Mouse (Mus musculus) macrophage (primary cell): ENCODE measurements around the gene Mcm5. TPM values are rescaled to one million over a fixed set of nuclear protein-coding genes. Genes with fewer than 3 reads are reported as not detected.

Source experiments
- H3K27ac ChIP-seq: fragments of 350-480 bp; formaldehyde crosslinking; 2 replicates; pipeline ENCODE4 v1.9.0; 2021
- H3K36me3 ChIP-seq: fragments of 350-480 bp; formaldehyde crosslinking; 2 replicates; pipeline ENCODE4 v1.9.0; 2021; ENCODE audit errors: inconsistent target
- H3K4me3 ChIP-seq: fragments of 350-480 bp; formaldehyde crosslinking; 2 replicates; pipeline ENCODE4 v1.9.0; 2021; ENCODE audit errors: inconsistent target
- H3K79me2 ChIP-seq: fragments of 350-480 bp; formaldehyde crosslinking; 2 replicates; pipeline ENCODE4 v1.9.0; 2021; ENCODE audit errors: inconsistent target
- WGBS: methylation state at CpG from one replicate; pipeline ENCODE4 v1.1.7; 2026; ENCODE audit warnings: inconsistent platforms; ENCODE audit not compliant: missing documents; 5-methylcytosine and 5-hydroxymethylcytosine counted together
- polyA plus RNA-seq: library from polyadenylated mRNA; stranded (reverse); fragments of 250-400 nt; gene quantifications from 3 replicates; pipeline ENCODE4 v1.2.4, GENCODE M21; 2018; ENCODE audit warnings: inconsistent platforms

Gene Mcm5
- polyA plus RNA-seq, 1 experiment from 2014 or later: 25.7 TPM

DNA sequence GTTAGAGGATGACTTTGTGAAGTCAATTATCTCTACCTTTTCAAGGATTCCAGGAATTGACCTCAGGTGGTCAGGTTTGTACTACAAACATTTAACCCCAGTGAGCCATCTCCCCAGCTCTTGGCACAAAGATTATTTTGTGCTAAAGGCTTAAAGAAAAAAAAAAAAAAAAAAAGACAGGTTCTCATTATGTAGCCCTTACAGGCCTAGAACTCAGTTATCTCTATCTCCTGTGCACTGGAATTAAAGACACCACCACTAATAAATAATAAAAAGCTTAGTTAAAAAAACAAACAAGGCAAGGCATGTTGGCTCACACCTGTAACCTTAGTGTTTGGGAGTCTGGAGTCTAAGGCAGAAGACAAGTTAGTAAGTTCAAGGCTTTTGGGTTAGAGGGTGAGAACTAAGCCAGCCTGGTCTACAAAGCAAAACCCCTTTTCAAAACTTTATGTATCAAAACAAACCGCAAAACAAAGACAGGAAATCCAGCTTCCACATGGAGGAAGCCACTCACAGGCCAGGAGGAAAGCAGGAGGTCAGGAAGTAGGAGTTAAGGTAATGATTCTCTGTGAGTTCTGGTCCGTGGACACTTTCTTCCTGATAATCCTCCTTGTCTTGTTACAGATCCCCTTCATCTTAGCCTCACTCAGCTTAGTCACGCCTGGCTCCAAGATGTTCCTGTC lies 24.8 kb upstream of the Mcm5 start:
- Histone ChIP-seq H3K79me2 (no peaks in the 10 kb centered on the region), H3K4me3 (no peak overlapping the region), H3K27ac (peak overlapping the region; percentile 90), H3K36me3 (no peaks in the 10 kb centered on the region)
- WGBS: 18% methylated on average over 3 of the region's 3 CpGs

DNA sequence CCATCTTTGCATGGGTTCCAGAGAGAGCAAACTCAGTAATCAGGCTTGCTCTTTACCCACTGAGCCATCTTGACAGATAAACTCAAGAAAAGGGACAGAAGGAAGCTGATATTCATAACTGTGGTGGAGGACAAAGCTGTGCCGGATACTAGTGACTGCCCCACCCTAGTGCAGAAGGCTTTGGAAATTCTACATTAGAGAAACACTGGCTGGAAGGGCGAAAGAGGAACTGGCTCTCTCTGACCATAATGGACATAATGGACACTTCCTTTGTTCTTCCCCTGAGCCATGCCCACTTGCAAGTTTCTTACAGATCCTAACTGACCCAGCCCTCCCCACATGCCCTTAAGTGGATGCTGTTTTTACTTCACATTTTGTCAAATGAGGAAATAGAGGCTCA lies 23.4 kb upstream of the Mcm5 start:
- Histone ChIP-seq H3K36me3 (no peaks in the 10 kb centered on the region), H3K4me3 (no peak overlapping the region), H3K27ac (peak overlapping the region; percentile 90), H3K79me2 (no peaks in the 10 kb centered on the region)
- WGBS: 19% methylated on average over 2 of the region's 2 CpGs

DNA sequence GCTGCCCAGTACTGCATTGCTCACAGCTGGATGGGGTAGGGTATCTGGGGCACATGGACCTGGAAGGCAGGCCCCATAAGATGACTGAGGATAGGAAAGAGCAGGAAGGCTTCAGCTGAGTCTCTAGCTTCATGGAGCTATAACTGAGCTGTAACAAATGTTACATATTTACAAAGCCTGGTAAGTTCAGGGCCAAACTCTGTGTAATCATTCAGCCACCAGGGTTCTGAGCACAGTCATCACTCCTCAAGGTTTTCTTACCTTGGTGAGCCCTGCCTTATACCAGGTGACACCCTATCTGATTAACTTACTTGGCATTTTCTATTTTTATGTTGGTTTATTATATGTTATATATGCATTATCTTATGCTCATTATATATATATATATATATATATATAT lies 22.2 kb upstream of the Mcm5 start:
- Histone ChIP-seq H3K27ac (peak overlapping the region; percentile 90), H3K79me2 (no peaks in the 10 kb centered on the region), H3K36me3 (no peaks in the 10 kb centered on the region), H3K4me3 (no peak overlapping the region)

DNA sequence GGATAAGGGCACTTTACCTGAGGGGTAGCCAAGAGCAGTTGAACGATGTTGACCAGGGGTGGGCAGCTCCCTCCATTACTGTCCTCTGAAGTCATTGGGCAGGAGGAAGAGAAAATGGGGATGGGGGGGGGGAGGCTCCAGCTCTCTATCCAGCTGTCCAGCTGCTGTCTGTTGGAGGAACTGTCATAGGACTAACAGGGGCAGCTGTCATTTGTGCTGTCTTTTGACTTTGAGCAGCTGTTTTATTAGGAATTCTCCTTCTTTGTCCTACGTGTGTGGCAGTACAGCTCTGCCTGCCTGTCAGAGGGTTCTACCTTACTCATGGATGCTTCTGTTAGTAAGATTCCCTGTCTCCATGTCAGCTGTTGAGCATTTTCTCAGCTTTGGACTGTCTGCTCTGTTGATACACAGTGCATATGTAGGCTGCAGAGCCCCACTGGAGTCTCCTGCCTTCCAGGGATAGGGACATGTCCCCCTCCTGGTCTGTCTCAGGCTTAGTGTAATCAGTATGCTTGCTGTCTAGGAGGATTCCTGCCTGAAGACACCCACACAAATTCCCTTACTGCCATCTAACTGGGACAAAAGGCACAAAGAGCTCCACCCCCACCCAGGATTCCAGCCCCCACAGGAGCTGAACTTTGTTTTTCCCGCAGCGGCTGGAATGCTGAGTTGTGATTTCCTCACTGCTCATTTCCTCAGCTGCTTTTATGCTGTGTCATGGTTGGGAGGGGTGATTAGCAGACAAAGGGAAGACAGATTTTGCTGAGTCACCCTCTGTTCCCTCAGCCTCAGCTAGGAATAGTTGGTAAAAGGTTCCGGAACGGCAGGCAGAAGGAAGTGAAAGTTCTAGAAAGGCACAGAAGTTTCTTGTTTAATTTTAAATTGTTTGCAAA lies 20.1 kb upstream of the Mcm5 start:
- 15% methylated on average over 6 of the region's 6 CpGs for WGBS
- Histone ChIP-seq H3K79me2 (peaks cover 8% of the 10 kb centered on the region), H3K27ac (peak overlapping the region; percentile 89), H3K36me3 (no peaks in the 10 kb centered on the region), H3K4me3 (no peak overlapping the region)

DNA sequence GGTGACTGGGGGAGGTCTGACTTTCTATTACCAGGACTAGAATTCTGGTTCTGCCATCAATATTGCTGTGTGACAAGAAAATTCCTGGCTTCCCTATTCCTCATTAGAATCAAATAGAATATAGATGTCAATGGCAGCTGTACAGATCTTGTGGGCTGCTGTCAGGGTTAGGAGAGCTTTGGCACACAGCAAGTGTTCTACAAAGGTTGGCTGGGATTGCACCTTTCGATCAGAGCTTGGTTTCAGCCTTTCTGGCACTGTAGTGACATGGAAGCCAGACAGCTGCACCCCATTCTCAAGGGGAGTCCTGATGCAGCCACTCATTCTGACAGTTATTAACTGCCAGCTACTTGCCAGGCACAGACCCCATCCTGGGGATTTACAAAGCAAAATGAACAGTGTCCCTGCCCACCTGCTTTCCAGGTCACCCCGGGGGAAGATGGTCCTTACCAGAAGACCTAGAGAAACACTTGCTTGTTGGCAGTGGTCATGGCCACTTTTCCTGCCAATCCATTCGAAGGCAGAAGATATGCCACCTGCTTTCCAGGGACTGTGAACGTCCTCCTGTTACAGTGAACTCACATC lies 18.5 kb upstream of the Mcm5 start:
- Histone ChIP-seq H3K36me3 (peaks cover 9% of the 10 kb centered on the region), H3K79me2 (peaks cover 25% of the 10 kb centered on the region), H3K4me3 (no peak overlapping the region), H3K27ac (peak overlapping the region; percentile 89)
- WGBS: 100% methylated on average over 4 of the region's 4 CpGs

DNA sequence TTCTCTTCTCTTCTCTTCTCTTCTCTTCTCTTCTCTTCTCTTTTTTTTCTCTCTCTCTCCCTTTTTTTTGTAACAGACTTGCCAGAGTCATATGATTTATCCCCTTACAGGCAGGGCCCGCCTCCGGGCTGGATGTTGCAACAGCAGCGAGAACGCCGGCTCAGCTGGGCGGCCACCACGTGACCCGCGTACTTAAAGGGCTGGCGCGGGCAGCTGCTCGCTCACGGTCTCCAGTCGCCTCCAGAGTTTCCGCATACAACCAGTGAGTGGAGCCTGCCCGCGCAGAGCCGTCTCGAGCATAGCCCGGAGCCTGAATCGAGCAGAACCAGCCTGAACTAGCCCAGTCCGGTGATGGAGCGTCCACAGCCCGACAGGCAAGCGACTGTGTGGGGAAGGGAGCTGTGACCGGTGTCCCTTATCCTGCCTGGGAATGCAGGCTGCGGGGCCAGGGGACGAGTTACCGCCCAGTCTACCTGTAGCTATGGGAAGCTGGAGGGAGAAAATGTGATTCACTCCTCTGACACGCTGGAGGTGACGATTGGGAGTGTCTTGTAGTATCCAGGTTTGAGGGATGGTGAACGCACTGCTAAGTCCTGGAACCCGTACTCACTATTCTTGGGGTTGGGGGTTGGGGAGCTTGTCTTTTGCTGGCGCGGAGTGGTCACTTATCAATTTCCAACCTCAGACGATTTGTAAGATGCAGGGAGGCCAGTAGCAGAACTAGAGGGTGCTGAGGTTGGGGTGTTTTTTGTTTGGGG lies 15.8 kb upstream of the Mcm5 start, which contains the start of gene Hmox1:
Gene Hmox1, plus strand, starts transcription at position 223 of the 758 bp plus-strand sequence.
- Histone ChIP-seq H3K27ac (peak within 1 kb of the TSS; percentile 91), H3K79me2 (peaks cover 44% of the 10 kb centered on the region), H3K36me3 (peaks cover 36% of the 10 kb centered on the region), H3K4me3 (peak within 1 kb of the TSS; percentile 97)
- WGBS: 10% methylated on average over 36 of the region's 36 CpGs

DNA sequence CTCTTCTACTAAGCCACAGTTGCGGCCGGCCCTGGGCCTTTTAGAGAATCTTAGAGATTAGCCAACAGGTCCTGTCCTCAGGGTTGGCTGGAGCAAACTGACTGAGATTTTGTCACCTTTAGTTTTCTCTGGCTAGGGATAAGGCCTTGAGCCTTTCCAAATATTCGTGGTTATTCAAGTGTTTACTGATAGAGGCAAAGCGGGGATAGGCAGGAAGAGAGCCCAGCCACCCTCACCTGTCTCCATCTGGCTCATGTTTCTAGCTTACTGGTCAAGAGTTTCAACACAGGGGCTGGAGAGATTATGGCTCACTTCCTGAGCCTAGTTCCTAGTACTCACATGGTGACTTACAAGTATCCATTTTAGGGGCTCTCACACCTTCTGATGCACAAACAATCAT lies 6.4 kb upstream of the Mcm5 start:
- Histone ChIP-seq H3K79me2 (no peaks in the 10 kb centered on the region), H3K4me3 (no peak overlapping the region), H3K27ac (no peak overlapping the region), H3K36me3 (peaks cover 35% of the 10 kb centered on the region)
- WGBS: 91% methylated on average over 4 of the region's 4 CpGs

DNA sequence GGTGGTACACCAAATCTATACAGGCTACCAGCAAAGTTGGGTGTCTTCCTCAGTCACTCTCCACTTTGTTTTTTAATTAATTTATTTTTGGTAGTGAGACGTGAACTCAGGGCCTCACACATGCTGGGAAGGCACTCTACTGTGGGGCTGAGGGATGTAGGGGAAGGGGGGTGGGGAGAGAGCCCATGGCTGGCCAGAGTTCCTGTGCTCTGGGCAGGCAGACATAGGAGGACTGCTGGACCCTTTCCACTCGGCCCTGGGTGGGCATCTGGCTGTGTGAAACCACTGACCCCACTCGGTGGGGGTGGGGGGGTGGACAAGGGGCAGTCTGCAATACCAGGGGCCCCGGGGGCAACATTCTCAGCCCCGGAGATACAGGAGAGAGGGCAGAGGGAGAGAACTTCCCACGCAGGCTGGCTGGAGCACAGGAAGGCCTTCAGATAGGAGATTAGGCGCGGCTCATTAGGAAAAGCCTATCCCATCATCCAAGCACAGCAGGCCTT lies 5.9 kb upstream of the Mcm5 start:
- H3K36me3 ChIP-seq: peaks cover 30% of the 10 kb centered on the region
- H3K4me3 ChIP-seq: no peak overlapping the region
- WGBS: 88% methylated on average over 8 of the region's 8 CpGs
- H3K27ac ChIP-seq: no peak overlapping the region
- H3K79me2 ChIP-seq: no peaks in the 10 kb centered on the region

DNA sequence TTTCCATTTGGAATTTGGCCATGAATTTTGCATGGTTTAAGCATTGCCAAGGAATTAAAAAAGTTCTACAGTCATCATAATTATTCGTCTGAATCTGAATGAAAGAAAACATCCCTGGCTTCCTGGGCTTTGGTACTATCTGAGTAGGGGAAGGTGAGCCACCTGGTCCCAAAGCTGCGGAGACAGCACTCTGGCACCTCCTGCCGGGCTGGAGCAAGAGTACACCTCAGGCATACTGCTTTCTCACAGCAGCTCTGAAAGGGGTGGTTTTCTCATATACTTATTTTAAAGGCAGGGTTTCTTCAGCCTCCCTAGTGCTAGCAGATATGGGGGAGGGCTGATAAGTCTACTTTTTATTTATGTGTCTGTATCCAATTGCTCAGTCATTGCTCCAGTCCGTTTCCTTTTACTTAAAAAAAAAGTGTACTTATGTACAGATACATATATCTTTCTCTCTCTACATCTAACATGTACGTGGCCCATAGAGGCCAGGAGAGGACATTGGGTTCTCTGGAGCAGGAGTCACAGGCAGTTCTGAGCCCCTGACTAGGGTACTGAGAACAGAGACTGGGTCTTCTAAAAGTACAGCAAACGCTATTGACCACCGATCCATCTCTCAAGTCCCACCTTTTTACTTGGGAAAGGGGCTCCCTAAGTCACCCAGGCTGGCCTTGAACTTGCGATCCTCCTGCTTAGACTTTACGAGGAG lies 688 bp upstream of the Mcm5 start:
- 0% methylated on average over 9 of the region's 9 CpGs for WGBS
- no peaks in the 10 kb centered on the region for H3K36me3 ChIP-seq
- peak overlapping the region; percentile 71 for H3K27ac ChIP-seq
- H3K4me3 ChIP-seq: peak overlapping the region; percentile 86
- H3K79me2 ChIP-seq: peaks cover 31% of the 10 kb centered on the region

DNA sequence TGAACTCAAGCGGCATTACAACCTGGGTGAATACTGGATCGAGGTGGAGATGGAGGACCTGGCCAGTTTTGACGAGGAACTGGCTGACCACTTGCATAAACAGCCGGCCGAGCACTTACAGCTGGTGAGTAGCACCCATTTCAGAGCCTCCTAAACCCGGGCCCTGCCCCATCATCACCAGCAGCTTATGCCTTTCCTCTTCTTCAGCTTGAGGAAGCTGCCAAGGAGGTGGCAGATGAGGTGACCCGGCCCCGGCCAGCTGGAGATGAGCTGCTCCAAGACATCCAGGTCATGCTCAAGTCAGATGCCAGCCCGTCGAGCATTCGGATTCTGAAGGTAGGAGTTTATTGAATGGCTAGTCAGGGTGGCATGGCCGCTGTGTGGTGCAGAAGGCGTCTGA lies 724 bp downstream of the Mcm5 start:
- H3K36me3 ChIP-seq: no peaks in the 10 kb centered on the region
- peak overlapping the region; percentile 86 for H3K4me3 ChIP-seq
- WGBS: 19% methylated on average over 13 of the region's 13 CpGs
- H3K27ac ChIP-seq: peak overlapping the region; percentile 52
- H3K79me2 ChIP-seq: peaks cover 31% of the 10 kb centered on the region

DNA sequence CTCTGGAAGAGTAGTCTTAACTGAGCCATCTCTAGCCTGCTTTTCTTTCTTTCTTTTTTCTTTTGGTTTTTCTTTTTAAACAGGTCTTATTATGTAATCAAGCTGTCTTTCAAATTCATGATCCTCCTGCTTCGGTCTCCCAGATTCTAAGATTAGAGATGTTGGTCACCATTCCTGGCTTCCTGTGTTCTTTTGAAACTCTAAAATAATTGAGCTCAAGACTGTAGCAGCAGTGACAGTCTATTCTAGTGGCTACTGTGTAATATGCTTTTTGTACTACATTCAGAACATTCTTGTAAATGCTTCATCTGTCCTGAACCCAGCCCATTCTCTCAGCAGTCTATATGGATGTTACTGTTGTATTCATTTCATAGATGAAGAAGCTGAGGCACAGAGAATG lies 9.1 kb downstream of the Mcm5 start:
- H3K79me2 ChIP-seq: no peaks in the 10 kb centered on the region
- 64% methylated on average over 1 of the region's 1 CpGs for WGBS
- H3K27ac ChIP-seq: no peak overlapping the region

DNA sequence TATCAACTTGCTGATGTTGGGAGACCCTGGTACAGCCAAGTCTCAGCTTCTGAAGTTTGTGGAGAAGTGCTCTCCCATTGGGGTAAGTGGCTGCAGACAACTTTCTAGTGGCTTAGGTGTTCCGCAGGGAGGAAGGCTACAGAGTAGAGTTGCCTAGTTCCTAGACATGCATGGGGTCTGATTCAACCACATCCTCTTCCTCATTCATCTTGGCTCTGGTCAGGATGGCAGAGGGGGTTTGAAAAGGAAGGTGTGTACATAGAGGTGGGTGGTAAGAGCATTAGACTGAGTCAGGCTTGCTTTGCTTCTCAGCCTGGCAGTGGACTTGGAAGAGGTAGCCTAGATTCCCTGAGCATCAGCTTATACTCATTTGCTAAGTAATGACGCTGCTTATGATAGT lies 9.9 kb downstream of the Mcm5 start:
- 50% methylated on average over 1 of the region's 2 CpGs for WGBS
- no peak overlapping the region for H3K4me3 ChIP-seq
- H3K36me3 ChIP-seq: no peaks in the 10 kb centered on the region
- no peak overlapping the region for H3K27ac ChIP-seq
- H3K79me2 ChIP-seq: no peaks in the 10 kb centered on the region

More for the DNA sequence above, 9.1 kb downstream of the Mcm5 start:
- no peak overlapping the region for H3K4me3 ChIP-seq
- H3K36me3 ChIP-seq: no peaks in the 10 kb centered on the region

DNA sequence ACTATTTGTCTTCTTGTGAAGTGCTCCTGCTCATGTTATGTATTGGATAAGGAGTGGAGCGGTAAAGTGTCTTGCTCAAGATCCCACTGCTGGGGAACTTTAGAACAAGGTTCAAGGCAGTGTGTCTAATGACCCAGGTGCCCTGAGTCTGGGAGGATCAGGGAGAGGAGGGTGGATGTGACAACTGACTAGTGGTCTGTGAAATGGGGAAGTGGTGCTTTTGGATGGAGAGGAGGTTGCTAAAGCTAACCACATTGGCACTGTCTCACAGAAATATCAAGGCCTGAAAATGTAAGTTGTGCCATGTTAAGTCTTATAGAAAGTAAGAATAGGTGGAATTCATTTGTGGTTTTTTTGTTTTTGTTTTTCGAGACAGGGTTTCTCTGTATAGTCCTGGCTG lies 10.4 kb downstream of the Mcm5 start:
- Histone ChIP-seq H3K4me3 (no peak overlapping the region), H3K27ac (no peak overlapping the region), H3K36me3 (peaks cover 4% of the 10 kb centered on the region; the same call in 1 of the 2 replicates), H3K79me2 (no peaks in the 10 kb centered on the region)
- WGBS: 19% methylated on average over 2 of the region's 2 CpGs

DNA sequence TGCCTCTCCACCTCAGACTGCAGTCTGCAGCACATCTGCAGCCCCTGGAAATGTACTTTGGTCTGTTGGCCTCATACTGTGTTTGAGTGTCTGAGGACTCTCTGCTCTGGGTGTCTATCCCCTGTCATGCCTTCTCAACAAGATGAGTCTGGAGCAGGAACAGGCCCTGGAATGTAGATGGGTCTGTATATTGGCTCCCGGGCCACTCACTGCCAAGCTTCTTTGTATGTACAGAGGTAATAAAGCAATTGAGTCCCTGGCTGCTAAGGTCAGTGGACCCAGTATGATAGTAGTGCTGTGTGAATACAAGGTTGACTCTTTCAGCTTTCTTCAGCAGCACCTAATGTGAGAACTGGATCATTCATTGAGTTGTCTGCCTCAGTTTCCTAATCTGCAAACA lies 18.0 kb downstream of the Mcm5 start:
- no peak overlapping the region for H3K4me3 ChIP-seq
- H3K36me3 ChIP-seq: peaks cover 17% of the 10 kb centered on the region
- 100% methylated on average over 1 of the region's 1 CpGs for WGBS
- no peaks in the 10 kb centered on the region for H3K79me2 ChIP-seq
- no peak overlapping the region for H3K27ac ChIP-seq
